Mouse (Mus musculus) midbrain, embryonic 11.5 days (tissue): ENCODE measurements around the gene Rbbp6. TPM values are rescaled to one million over a fixed set of nuclear protein-coding genes. Genes with fewer than 3 reads are reported as not detected.

Experiments
- ATAC-seq: fragments of 200-750 bp; cut with Nextera tagmentation; 2 replicates; pipeline ENCODE4 v1.8.0; 2017; ENCODE audit warnings: moderate TSS enrichment, moderate library complexity; ENCODE audit not compliant: low FRiP score
- DNase-seq: peaks from one replicate; pipeline ENCODE4 v3.0.0; 2015; ENCODE audit warnings: low spot score; ENCODE audit errors: missing footprints
- H3K27ac ChIP-seq: fragments of 300-500 bp; sonication (generic); 2 replicates; pipeline ENCODE4 v1.5.1; 2014; ENCODE audit warnings: low read depth, low read length
- H3K27me3 ChIP-seq: fragments of 300-500 bp; sonication (generic); 2 replicates; pipeline ENCODE4 v1.6.1; 2014; ENCODE audit warnings: mild to moderate bottlenecking, low read length, moderate library complexity, mixed read lengths; ENCODE audit not compliant: control insufficient read depth, insufficient read depth
- H3K36me3 ChIP-seq: fragments of 300-500 bp; sonication (generic); 2 replicates; pipeline ENCODE4 v1.6.1; 2014; ENCODE audit warnings: mild to moderate bottlenecking, low read length, moderate library complexity, mixed read lengths; ENCODE audit not compliant: control insufficient read depth, insufficient read depth
- H3K4me1 ChIP-seq: fragments of 300-500 bp; sonication (generic); 2 replicates; pipeline ENCODE4 v1.6.1; 2014; ENCODE audit warnings: low read length; ENCODE audit not compliant: control insufficient read depth, insufficient read depth
- H3K4me2 ChIP-seq: fragments of 300-500 bp; sonication (generic); 2 replicates; pipeline ENCODE4 v1.6.1; 2014; ENCODE audit warnings: mild to moderate bottlenecking, moderate library complexity
- H3K4me3 ChIP-seq: fragments of 300-500 bp; sonication (generic); 2 replicates; pipeline ENCODE4 v1.5.1; 2014; ENCODE audit warnings: low read depth, low read length
- H3K9ac ChIP-seq: fragments of 300-500 bp; sonication (generic); 2 replicates; pipeline ENCODE4 v1.6.1; 2014; ENCODE audit warnings: low read length
- H3K9me3 ChIP-seq: fragments of 300-500 bp; sonication (generic); 2 replicates; pipeline ENCODE4 v1.6.1; 2016; ENCODE audit warnings: low read length; ENCODE audit not compliant: control insufficient read depth
- WGBS: fragments of 180-500 bp; shearing (Covaris S2); extraction: QIAGEN DNeasy Blood & Tissue Kit; methylation state at CpG from one replicate; pipeline ENCODE4 v1.1.7; 2014; 5-methylcytosine and 5-hydroxymethylcytosine counted together
- polyA plus RNA-seq: library from polyadenylated mRNA; unstranded; fragments of >200 nt; fragmentation: Nextera tagmentation; extraction: Ambion mirVana; gene quantifications from 2 replicates; pipeline ENCODE4 v1.2.1, GENCODE M21; 2014

The Rbbp6 gene
- polyA plus RNA-seq, 1 experiment from 2014 or later = 32.8 TPM

DNA sequence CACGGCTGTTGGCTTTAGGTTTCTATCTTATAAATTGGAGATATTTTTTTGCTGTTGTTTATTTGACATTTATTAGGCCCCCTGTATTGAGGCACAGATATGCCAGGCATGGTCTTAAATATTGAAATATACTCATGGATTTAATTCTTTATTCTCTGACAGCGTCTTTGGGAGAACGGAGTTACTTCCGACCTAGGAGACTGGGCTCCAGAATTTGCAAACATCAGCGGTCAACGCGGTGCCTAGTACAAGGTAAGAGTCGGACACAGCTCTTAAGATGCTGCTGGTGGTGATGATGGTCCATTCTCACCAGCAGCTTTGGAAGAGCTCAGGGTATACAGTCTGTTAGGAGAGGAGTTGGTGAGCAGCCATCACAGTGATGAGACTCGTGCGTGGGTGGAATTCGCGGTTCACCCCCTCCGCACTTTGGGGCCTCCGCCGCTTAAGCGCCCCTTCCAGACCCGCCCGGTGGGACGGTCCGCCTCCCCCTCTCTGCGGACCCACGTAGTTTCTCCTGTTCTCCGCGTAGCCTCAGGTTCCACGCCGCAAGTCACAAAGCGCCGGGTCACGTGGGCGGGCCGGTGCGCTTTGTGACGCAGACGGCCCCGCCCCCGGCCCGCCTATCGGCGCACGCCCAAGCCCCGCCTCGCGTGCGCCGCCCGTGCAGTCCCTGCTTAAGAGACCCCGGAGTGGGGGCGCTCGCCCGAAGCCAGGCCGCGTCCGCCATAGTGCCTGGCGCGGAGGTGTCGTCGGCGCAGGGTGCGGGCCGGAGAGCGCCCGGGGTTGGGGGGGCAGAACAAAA lies 3.9 kb downstream of the Rbbp6 start:
- H3K9ac ChIP-seq = peak overlapping the region; percentile 99
- peaks cover 18% of the 10 kb centered on the region for H3K4me1 ChIP-seq
- H3K4me3 ChIP-seq = peak overlapping the region; percentile 99
- H3K36me3 ChIP-seq = no peaks in the 10 kb centered on the region
- peak overlapping the region; percentile 80 for H3K27ac ChIP-seq
- H3K4me2 ChIP-seq = peak overlapping the region; percentile 94
- H3K9me3 ChIP-seq = no peaks in the 10 kb centered on the region
- no peaks in the 10 kb centered on the region for H3K27me3 ChIP-seq
- under 1% methylated on average over 62 of the region's 62 CpGs for WGBS
- ATAC-seq (peak; percentile 98), DNase-seq (peak; percentile 100)

DNA sequence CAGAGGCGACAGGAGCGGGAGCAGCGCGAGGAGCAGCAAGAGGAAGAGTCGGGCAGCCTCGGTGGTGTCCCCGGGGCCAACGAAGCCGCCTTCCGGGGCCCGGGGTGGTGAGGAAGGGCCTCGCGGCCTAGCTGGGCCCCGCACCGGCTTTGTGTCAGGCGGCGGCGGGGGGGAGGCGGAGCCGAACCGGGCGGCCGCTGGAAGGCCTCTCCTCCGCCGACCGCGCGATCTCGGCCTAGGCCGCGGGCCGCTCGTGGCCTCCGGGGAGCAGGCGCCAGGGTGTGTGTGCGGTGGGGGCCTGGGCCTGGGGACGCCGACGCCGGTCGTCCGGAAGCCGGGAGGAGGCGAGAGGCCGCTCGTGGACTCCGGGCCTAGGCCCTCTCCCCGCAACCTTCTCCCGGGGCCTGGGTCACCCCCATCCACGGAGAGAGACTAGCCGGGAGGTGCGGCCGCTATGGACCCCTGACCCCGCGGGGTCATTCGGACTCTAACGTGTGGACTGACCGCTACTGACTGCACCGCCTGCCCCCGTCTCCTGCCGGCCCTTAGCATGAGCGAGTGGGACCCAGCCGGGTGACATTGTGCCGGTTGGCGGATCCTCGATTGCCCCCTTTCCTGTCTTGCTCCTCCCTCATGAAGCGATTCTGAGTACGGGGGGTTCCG lies 4.8 kb downstream of the Rbbp6 start:
- peak overlapping the region; percentile 99 for H3K9ac ChIP-seq
- peak overlapping the region; percentile 99 for H3K4me3 ChIP-seq
- ATAC-seq = peak; percentile 61
- peaks cover 18% of the 10 kb centered on the region for H3K4me1 ChIP-seq
- H3K9me3 ChIP-seq = no peaks in the 10 kb centered on the region
- peak overlapping the region; percentile 94 for H3K4me2 ChIP-seq
- under 1% methylated on average over 51 of the region's 69 CpGs for WGBS
- no peaks in the 10 kb centered on the region for H3K27me3 ChIP-seq
- no peaks in the 10 kb centered on the region for H3K36me3 ChIP-seq
- peak; percentile 96 for DNase-seq
- peak overlapping the region; percentile 80 for H3K27ac ChIP-seq

DNA sequence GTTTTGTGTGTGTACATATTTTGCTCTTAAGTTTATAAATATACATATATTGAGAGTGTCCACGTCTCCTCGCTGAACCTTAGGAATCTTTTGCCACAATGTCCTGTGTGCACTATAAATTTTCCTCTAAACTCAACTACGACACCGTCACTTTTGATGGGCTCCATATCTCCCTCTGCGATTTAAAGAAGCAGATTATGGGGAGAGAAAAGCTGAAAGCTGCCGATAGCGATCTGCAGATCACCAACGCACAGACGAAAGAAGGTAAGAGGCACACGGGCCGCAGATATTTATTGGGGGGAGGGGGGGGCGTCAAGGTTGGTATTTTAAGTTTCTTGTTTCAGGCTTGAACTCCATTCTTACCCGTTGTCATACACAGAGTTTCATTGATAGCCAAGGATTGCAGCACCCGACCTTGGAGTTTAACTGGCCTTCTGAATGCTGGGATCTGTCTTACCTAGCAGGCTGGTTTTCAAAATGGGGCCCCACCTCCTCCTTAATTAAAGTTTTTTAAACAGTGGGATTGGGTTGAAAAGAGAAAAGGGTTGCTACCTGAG lies 5.5 kb downstream of the Rbbp6 start:
- ATAC-seq (no peak), DNase-seq (peak; percentile 90)
- Histone ChIP-seq H3K4me3 (peak overlapping the region; percentile 99), H3K4me1 (peaks cover 18% of the 10 kb centered on the region), H3K9ac (peak overlapping the region; percentile 99), H3K36me3 (no peaks in the 10 kb centered on the region), H3K9me3 (no peaks in the 10 kb centered on the region), H3K27me3 (no peaks in the 10 kb centered on the region), H3K27ac (no peak overlapping the region), H3K4me2 (peak overlapping the region; percentile 94)
- under 1% methylated on average over 14 of the region's 14 CpGs for WGBS

DNA sequence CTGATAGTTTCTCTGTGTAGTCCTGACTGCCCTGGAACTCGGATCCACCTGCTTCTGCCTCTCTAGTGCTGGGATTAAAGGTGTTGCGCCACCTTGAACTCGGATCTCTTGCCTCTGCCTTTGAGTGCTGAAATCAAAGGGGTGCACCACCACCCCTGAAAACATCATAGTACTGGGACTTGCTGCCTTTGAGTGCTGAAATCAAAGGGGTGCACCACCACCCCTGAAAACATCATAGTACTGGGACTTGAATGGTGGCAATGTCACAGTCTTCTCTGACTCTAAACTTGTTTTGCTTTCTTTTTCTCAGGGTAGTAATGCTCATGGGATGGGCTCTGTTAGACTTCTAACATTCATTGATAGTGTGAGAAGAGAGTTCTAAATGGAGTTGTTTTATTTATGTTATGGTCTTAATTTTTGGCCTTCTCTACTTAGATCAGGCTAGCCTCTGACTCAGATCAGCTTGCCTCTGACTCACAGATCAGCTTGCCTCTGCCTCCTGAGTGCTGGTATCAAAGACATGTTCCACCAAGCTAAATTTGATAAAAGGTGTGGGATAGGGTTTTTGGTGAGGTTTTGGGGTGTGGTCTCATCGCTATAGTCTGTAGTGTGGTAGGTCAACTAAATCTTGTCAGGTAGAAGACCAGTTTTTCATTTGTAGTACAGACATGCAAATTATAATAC lies 6.7 kb downstream of the Rbbp6 start:
- no peaks in the 10 kb centered on the region; the same call in 1 of the 2 replicates for H3K36me3 ChIP-seq
- peak overlapping the region; percentile 94 for H3K4me2 ChIP-seq
- peaks cover 18% of the 10 kb centered on the region for H3K4me1 ChIP-seq
- H3K27ac ChIP-seq = no peak overlapping the region
- no peaks in the 10 kb centered on the region for H3K9me3 ChIP-seq
- H3K27me3 ChIP-seq = no peaks in the 10 kb centered on the region
- DNase-seq (no peak), ATAC-seq (no peak)
- H3K4me3 ChIP-seq = peak overlapping the region; percentile 99
- WGBS = 89% methylated on average over 4 of the region's 4 CpGs
- no peak overlapping the region; the same call in 1 of the 2 replicates for H3K9ac ChIP-seq

DNA sequence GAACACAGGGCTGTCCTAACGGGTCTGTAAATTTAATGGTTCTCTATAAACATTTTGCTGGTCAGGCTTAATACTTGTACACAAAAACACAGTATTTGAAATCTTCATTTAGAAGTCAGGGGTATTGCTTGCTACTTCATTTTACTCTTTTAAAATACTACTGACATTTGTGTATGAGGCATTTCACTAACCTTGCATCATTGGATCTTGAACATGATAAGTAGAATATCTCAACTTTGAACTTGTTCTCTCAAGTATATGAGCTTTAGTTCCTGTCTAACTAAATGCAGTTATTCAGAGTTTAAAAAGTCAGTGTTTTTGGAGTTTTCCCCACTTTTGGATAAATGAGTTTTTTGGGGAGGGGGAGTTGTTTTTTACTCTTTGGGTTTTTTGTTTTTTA lies 14.0 kb downstream of the Rbbp6 start:
- 98% methylated on average over 1 of the region's 1 CpGs for WGBS
- ATAC-seq = no peak

DNA sequence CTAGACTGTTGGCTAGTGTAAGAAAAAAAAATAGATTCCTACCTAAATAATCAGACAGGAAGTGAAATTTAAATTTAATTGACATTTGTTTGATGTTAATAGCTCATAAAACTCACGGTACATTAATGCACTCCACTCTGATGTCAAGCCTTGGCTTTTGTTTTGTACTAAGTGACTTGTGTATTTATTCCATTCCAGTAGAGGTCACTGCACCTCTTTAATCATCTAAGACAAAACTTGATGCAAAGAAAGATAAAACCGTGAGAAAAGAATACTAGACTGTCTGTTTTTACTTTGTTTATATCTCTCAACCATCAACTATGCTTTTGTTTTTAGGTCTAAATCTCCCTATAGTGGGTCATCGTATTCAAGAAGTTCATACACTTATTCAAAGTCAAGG lies 32.7 kb downstream of the Rbbp6 start:
- Histone ChIP-seq H3K4me2 (no peak overlapping the region), H3K4me3 (no peak overlapping the region), H3K9me3 (no peaks in the 10 kb centered on the region), H3K27me3 (no peaks in the 10 kb centered on the region), H3K4me1 (no peaks in the 10 kb centered on the region), H3K36me3 (peaks cover 46% of the 10 kb centered on the region), H3K27ac (no peak overlapping the region), H3K9ac (no peak overlapping the region)
- ATAC-seq (no peak), DNase-seq (no peak)
- WGBS = 94% methylated on average over 3 of the region's 3 CpGs

More for the DNA sequence above, 14.0 kb downstream of the Rbbp6 start:
- Histone ChIP-seq H3K36me3 (peaks cover 6% of the 10 kb centered on the region; the same call in 1 of the 2 replicates), H3K9me3 (no peaks in the 10 kb centered on the region), H3K27me3 (no peaks in the 10 kb centered on the region), H3K4me3 (no peak overlapping the region), H3K27ac (no peak overlapping the region), H3K9ac (no peak overlapping the region), H3K4me2 (no peak overlapping the region), H3K4me1 (no peaks in the 10 kb centered on the region)
- DNase-seq = no peak

DNA sequence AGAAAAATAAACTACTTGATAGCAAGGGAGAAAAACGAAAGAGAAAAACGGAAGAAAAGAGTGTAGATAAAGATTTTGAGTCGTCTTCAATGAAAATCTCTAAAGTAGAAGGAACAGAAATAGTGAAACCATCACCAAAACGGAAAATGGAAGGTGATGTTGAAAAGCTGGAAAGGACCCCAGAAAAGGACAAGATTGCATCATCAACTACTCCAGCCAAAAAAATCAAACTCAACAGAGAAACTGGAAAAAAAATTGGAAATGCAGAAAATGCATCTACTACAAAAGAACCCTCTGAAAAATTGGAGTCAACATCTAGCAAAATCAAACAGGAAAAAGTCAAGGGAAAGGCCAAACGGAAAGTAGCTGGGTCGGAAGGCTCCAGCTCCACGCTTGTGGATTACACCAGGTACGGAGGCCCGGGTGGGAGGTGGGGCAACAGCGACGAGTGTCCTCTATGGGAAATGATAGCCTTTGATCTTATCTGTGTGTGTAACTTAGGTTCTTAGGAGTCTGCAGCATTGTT lies 34.4 kb downstream of the Rbbp6 start:
- H3K9me3 ChIP-seq = no peaks in the 10 kb centered on the region
- DNase-seq (no peak), ATAC-seq (no peak)
- no peaks in the 10 kb centered on the region for H3K27me3 ChIP-seq
- no peak overlapping the region for H3K9ac ChIP-seq
- H3K27ac ChIP-seq = no peak overlapping the region
- no peaks in the 10 kb centered on the region for H3K4me1 ChIP-seq
- peaks cover 54% of the 10 kb centered on the region for H3K36me3 ChIP-seq
- no peak overlapping the region for H3K4me3 ChIP-seq
- WGBS = 96% methylated on average over 11 of the region's 11 CpGs
- no peak overlapping the region for H3K4me2 ChIP-seq

DNA sequence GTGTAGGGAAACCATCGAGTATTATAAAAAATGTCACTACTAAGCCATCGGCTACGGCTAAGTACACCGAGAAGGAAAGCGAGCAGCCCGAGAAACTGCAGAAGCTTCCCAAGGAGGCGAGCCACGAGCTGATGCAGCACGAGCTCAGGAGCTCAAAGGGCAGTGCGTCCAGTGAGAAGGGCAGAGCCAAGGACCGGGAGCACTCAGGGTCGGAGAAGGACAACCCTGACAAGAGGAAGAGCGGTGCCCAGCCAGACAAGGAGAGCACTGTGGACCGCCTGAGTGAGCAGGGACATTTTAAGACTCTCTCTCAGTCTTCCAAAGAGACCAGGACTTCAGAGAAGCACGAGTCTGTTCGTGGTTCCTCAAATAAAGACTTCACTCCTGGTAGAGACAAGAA lies 35.3 kb downstream of the Rbbp6 start:
- 92% methylated on average over 16 of the region's 16 CpGs for WGBS
- Histone ChIP-seq H3K27me3 (no peaks in the 10 kb centered on the region), H3K36me3 (peaks cover 49% of the 10 kb centered on the region)

More for the DNA sequence above, 35.3 kb downstream of the Rbbp6 start:
- H3K9me3 ChIP-seq = no peaks in the 10 kb centered on the region
- ATAC-seq = no peak
- H3K4me1 ChIP-seq = no peaks in the 10 kb centered on the region
- DNase-seq = no peak
- no peak overlapping the region for H3K4me3 ChIP-seq
- H3K4me2 ChIP-seq = no peak overlapping the region
- no peak overlapping the region for H3K9ac ChIP-seq
- no peak overlapping the region for H3K27ac ChIP-seq
